Mouse (Mus musculus): Measurements from ENCODE around the gene Piezo1. TPM values are rescaled to one million over a fixed set of nuclear protein-coding genes. Genes with fewer than 3 reads are reported as not detected.

Piezo1 gene
- total and polyA plus RNA-seq, 2 experiments from 2014 or later: 1.2 to 10.0 TPM

GRCm38 (mm10) chr8:122586171-122586570 lies 35.0 kb upstream of the Piezo1 start:
- Histone ChIP-seq H3K4me3 (ENCODE audit: low read length) (no peak overlapping the region), H3K4me1 (ENCODE audit: insufficient read depth, low read length) (no peaks in the 10 kb centered on the region), H3K9ac (replicated peaks; ENCODE audit: low read length) (no peak overlapping the region), H3K4me2 (ENCODE audit: low read depth, low read length) (no peak overlapping the region), H3K27ac (no peak overlapping the region), H3K36me3 (ENCODE audit: insufficient read depth, low read length) (no peaks in the 10 kb centered on the region), H3K27me3 (ENCODE audit: insufficient read depth, low read length) (no peaks in the 10 kb centered on the region), H3K9me3 (ENCODE audit: low read length) (no peaks in the 10 kb centered on the region)
- no peak for TF ChIP-seq CTCF (IDR thresholded peaks at IDR 0.05; ENCODE audit: low read depth)
- WGBS: 55% methylated on average over 7 of the region's 7 CpGs
- DNase-seq (ENCODE audit: low spot score) (no peak), ATAC-seq (no peak)

- H3K27ac ChIP-seq: no peak overlapping the region
- no peak for ATAC-seq
These were observed 34.3 kb upstream of the Piezo1 start for GRCm38 (mm10) chr8:122585411-122585891.

GRCm38 (mm10) chr8:122584981-122585380 lies 33.9 kb upstream of the Piezo1 start:
- ATAC-seq (no peak), DNase-seq (ENCODE audit: low spot score) (no peak)
- no peaks in the 10 kb centered on the region for H3K36me3 ChIP-seq (ENCODE audit: insufficient read depth, low read length)
- no peaks in the 10 kb centered on the region for H3K4me1 ChIP-seq (ENCODE audit: insufficient read depth, low read length)
- H3K27ac ChIP-seq: no peak overlapping the region
- no peak overlapping the region for H3K9ac ChIP-seq (replicated peaks; ENCODE audit: low read length)
- no peaks in the 10 kb centered on the region for H3K9me3 ChIP-seq (ENCODE audit: low read length)
- H3K27me3 ChIP-seq (ENCODE audit: insufficient read depth, low read length): no peaks in the 10 kb centered on the region
- no peak overlapping the region for H3K4me3 ChIP-seq (ENCODE audit: low read length)
- WGBS: 86% methylated on average over 9 of the region's 9 CpGs
- TF ChIP-seq CTCF (IDR thresholded peaks at IDR 0.05; ENCODE audit: low read depth): no peak
- no peak overlapping the region for H3K4me2 ChIP-seq (ENCODE audit: low read depth, low read length)

More at GRCm38 (mm10) chr8:122585411-122585891, 34.3 kb upstream of the Piezo1 start:
- no peak overlapping the region for H3K4me2 ChIP-seq (ENCODE audit: low read depth, low read length)
- H3K27me3 ChIP-seq (ENCODE audit: insufficient read depth, low read length): no peaks in the 10 kb centered on the region
- TF ChIP-seq CTCF (IDR thresholded peaks at IDR 0.05; ENCODE audit: low read depth): no peak
- H3K4me1 ChIP-seq (ENCODE audit: insufficient read depth, low read length): no peaks in the 10 kb centered on the region
- 73% methylated on average over 14 of the region's 14 CpGs for WGBS
- no peaks in the 10 kb centered on the region for H3K36me3 ChIP-seq (ENCODE audit: insufficient read depth, low read length)
- no peak overlapping the region for H3K4me3 ChIP-seq (ENCODE audit: low read length)
- DNase-seq (ENCODE audit: low spot score): no peak
- no peak overlapping the region for H3K9ac ChIP-seq (replicated peaks; ENCODE audit: low read length)
- H3K9me3 ChIP-seq (ENCODE audit: low read length): no peaks in the 10 kb centered on the region

GRCm38 (mm10) chr8:122580926-122581325 lies 29.8 kb upstream of the Piezo1 start:
- H3K4me3 ChIP-seq (ENCODE audit: low read length): no peak overlapping the region
- DNase-seq (ENCODE audit: low spot score) (no peak), ATAC-seq (no peak)
- TF ChIP-seq CTCF (IDR thresholded peaks at IDR 0.05; ENCODE audit: low read depth): no peak
- no peak overlapping the region for H3K4me2 ChIP-seq (ENCODE audit: low read depth, low read length)
- H3K36me3 ChIP-seq (ENCODE audit: insufficient read depth, low read length): no peaks in the 10 kb centered on the region; the same call in 1 of the 2 replicates
- peaks cover 7% of the 10 kb centered on the region for H3K4me1 ChIP-seq (ENCODE audit: insufficient read depth, low read length)
- no peaks in the 10 kb centered on the region for H3K9me3 ChIP-seq (ENCODE audit: low read length)
- WGBS: 79% methylated on average over 14 of the region's 15 CpGs
- H3K9ac ChIP-seq (replicated peaks; ENCODE audit: low read length): no peak overlapping the region
- no peaks in the 10 kb centered on the region for H3K27me3 ChIP-seq (ENCODE audit: insufficient read depth, low read length)
- H3K27ac ChIP-seq: no peak overlapping the region

GRCm38 (mm10) chr8:122579196-122579595 lies 28.1 kb upstream of the Piezo1 start:
- no peak overlapping the region for H3K27ac ChIP-seq
- DNase-seq (ENCODE audit: low spot score) (no peak), ATAC-seq (no peak)
- H3K4me3 ChIP-seq (ENCODE audit: low read length): no peak overlapping the region
- H3K27me3 ChIP-seq (ENCODE audit: insufficient read depth, low read length): no peaks in the 10 kb centered on the region
- no peaks in the 10 kb centered on the region; the same call in 1 of the 2 replicates for H3K36me3 ChIP-seq (ENCODE audit: insufficient read depth, low read length)
- no peak for TF ChIP-seq CTCF (IDR thresholded peaks at IDR 0.05; ENCODE audit: low read depth)
- no peak overlapping the region for H3K4me2 ChIP-seq (ENCODE audit: low read depth, low read length)
- H3K9ac ChIP-seq (replicated peaks; ENCODE audit: low read length): no peak overlapping the region
- peaks cover 24% of the 10 kb centered on the region for H3K4me1 ChIP-seq (ENCODE audit: insufficient read depth, low read length)
- H3K9me3 ChIP-seq (ENCODE audit: low read length): no peaks in the 10 kb centered on the region
- WGBS: 34% methylated on average over 7 of the region's 7 CpGs

- Histone ChIP-seq H3K4me1 (ENCODE audit: insufficient read depth, low read length) (peaks cover 24% of the 10 kb centered on the region), H3K9ac (replicated peaks; ENCODE audit: low read length) (peak overlapping the region; percentile 82), H3K4me3 (ENCODE audit: low read length) (peak overlapping the region; percentile 45), H3K27me3 (ENCODE audit: insufficient read depth, low read length) (no peaks in the 10 kb centered on the region), H3K36me3 (ENCODE audit: insufficient read depth, low read length) (no peaks in the 10 kb centered on the region; the same call in 1 of the 2 replicates), H3K4me2 (ENCODE audit: low read depth, low read length) (peak overlapping the region; percentile 74), H3K27ac (peak overlapping the region; percentile 70), H3K9me3 (ENCODE audit: low read length) (no peaks in the 10 kb centered on the region)
- ATAC-seq: peak; percentile 25
- no peak for TF ChIP-seq CTCF (IDR thresholded peaks at IDR 0.05; ENCODE audit: low read depth)
- WGBS: 38% methylated on average over 10 of the region's 10 CpGs
- no peak for DNase-seq (ENCODE audit: low spot score)
These were observed 26.0 kb upstream of the Piezo1 start for GRCm38 (mm10) chr8:122577116-122577515.

- TF ChIP-seq CTCF (IDR thresholded peaks at IDR 0.05; ENCODE audit: low read depth): no peak
- under 1% methylated on average over 36 of the region's 39 CpGs for WGBS
- peaks cover 24% of the 10 kb centered on the region for H3K4me1 ChIP-seq (ENCODE audit: insufficient read depth, low read length)
- ATAC-seq: peak; percentile 92
- no peaks in the 10 kb centered on the region for H3K9me3 ChIP-seq (ENCODE audit: low read length)
- H3K27ac ChIP-seq: peak within 1 kb of the TSS; percentile 70
- H3K4me3 ChIP-seq (ENCODE audit: low read length): peak within 1 kb of the TSS; percentile 45
- H3K36me3 ChIP-seq (ENCODE audit: insufficient read depth, low read length): no peaks in the 10 kb centered on the region; the same call in 1 of the 2 replicates
- no peaks in the 10 kb centered on the region for H3K27me3 ChIP-seq (ENCODE audit: insufficient read depth, low read length)
- peak; percentile 96 for DNase-seq (ENCODE audit: low spot score)
- peak within 1 kb of the TSS; percentile 82 for H3K9ac ChIP-seq (replicated peaks; ENCODE audit: low read length)
- peak within 1 kb of the TSS; percentile 74 for H3K4me2 ChIP-seq (ENCODE audit: low read depth, low read length)
These were observed 25.5 kb upstream of the Piezo1 start, which contains the start of gene Aprt for GRCm38 (mm10) chr8:122576648-122577022. TSS of gene Aprt (minus strand) at chr8:122576909.
